Mouse (Mus musculus) embryonic fibroblast, embryonic 13.5 days (primary cell): ENCODE data around the gene B4galt7. TPM values are rescaled to one million over a fixed set of nuclear protein-coding genes. Genes with fewer than 3 reads are reported as not detected.
A peak's percentile ranks its signal among the peaks of the same experiment; 100 is the strongest.
"Not testable (repeated sequence)": the region's sequence is repeated elsewhere in the genome, so short reads cannot be mapped to it uniquely, and the experiment has no call there.

ENCODE experiments used
- H3K27ac ChIP-seq: 2 replicates; pipeline ENCODE4 v1.5.1; 2012; ENCODE audit warnings: low read length, control low read depth, inconsistent platforms; ENCODE audit not compliant: insufficient read depth
- H3K4me1 ChIP-seq: 2 replicates; pipeline ENCODE4 v1.6.1; 2011; ENCODE audit warnings: low read length; ENCODE audit not compliant: control insufficient read depth, insufficient read depth
- H3K4me3 ChIP-seq: 2 replicates; pipeline ENCODE4 v1.5.1; 2011; ENCODE audit warnings: mild to moderate bottlenecking, control low read depth, low read length; ENCODE audit not compliant: insufficient read depth
- CTCF ChIP-seq: IDR thresholded peaks from 2 replicates; pipeline ENCODE4 v1.5.1; 2011; ENCODE audit warnings: mild to moderate bottlenecking, control low read depth, low read length, moderate library complexity, borderline replicate concordance; ENCODE audit not compliant: insufficient read depth
- POLR2A ChIP-seq: IDR thresholded peaks from 2 replicates; pipeline ENCODE4 v1.6.1; 2011; ENCODE audit warnings: low read depth, mild to moderate bottlenecking, control low read depth, low read length, moderate library complexity
- polyA plus RNA-seq: library from polyadenylated mRNA; stranded (reverse); fragments of >200 nt; gene quantifications from 2 replicates; pipeline ENCODE4 v1.2.4, GENCODE M21; 2011; ENCODE audit warnings: low read depth; ENCODE audit not compliant: missing spikeins, insufficient read length

B4galt7 gene
- polyA plus RNA-seq, 1 experiment = 16.4 TPM

DNA sequence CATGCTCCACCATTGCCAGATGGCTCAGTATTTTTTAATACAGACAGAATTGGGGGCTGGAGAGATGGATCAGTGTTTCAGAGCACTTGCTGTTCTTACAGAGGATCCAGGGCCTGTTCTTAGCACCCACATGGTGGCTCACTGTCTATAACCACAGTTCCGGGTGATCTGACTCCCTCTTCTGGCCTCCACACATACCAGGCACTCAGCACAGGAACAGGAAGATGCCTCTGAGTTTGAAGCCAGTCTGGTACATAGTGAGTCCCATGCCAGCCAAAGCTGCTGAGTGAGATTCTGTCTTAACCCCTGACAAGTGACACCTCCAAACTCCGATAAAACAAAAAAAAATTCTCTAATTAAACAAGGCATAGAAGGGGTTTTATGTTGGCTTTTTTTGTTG lies 20.6 kb downstream of the B4galt7 start:
- H3K27ac ChIP-seq = no peak overlapping the region
- 0 out of 2 replicates have a peak, but pooled peaks cover 4% of the 10 kb centered on the region for H3K4me1 ChIP-seq
- TF ChIP-seq POLR2A (no peak), CTCF (no peak)
- H3K4me3 ChIP-seq = no peak overlapping the region

DNA sequence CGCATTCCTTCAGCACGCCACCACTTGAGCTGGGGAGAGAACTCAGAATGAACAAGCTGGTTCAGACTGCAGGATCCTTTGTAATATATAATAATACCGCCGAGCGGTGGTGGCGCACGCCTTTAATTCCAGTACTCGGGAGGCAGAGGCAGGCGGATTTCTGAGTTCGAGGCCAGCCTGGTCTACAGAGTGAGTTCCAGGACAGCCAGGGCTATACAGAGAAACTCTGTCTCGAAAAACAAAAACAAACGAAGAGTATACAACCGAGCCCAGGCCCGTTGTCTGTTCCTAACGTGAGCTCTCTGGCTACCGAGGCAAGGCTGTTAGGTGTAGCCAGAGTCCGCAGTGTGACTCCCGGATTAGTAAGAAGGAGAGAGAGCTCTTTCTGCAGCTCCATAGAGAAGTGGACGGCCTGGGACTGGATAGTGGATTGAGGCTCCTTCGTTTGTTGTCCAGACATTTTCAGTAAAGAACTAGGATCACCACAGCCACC lies 22.5 kb downstream of the B4galt7 start:
- H3K4me1 ChIP-seq, H3K27ac ChIP-seq: not testable (repeated sequence)

DNA sequence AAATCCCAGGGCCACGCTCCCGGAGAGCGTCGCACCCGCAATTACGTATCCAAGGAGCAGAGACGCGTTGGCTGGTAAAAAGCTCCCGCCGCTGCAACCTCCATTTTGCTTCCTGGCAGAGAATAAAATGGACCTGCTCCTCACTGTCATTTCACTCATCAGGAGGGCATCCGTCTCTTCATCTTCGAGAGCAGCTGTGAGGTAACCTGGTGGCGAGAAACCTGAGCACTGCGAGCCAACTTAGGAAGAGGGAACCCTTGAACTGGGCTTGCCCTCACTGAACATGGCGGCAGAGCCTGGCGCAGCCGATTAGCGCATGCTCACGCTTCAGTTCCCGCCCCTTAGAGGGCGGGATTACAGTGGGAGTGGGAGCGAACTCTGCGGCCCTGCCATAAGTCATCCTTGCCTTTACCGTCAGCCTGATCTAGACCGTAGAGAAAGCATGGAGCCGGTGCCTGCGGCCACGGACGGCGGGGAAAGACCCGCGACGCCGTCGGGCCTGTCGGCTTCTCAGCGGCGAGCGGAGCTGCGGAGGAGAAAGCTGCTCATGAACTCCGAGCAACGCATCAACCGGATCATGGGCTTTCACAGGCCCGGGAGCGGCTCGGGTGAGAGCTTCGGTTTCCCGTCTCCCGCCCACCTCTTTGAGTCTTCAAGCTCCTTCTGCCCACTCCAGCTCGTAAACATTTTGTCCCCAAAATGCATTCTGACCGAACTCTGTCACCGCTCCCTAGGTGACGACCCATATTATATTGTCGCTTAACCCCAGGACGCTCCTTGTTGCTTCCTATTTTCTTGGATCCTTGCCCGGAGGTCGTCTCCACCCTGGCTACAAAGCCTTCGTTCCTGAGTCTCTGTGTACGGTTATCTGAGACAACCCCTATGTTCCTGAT lies 23.2 kb downstream of the B4galt7 start, which contains the start of gene Caml:
Caml (plus strand) TSS at position 357 of the 893 bp plus-strand sequence.
- Histone ChIP-seq H3K4me3 (peak within 1 kb of the TSS; percentile 82), H3K4me1 (0 out of 2 replicates have a peak, but pooled peaks cover 4% of the 10 kb centered on the region), H3K27ac (peak within 1 kb of the TSS; percentile 22)
- no peak for TF ChIP-seq CTCF
- TF ChIP-seq POLR2A = peak; percentile 92

More for the DNA sequence above, 22.5 kb downstream of the B4galt7 start:
- H3K4me3 ChIP-seq = peak overlapping the region; percentile 82

DNA sequence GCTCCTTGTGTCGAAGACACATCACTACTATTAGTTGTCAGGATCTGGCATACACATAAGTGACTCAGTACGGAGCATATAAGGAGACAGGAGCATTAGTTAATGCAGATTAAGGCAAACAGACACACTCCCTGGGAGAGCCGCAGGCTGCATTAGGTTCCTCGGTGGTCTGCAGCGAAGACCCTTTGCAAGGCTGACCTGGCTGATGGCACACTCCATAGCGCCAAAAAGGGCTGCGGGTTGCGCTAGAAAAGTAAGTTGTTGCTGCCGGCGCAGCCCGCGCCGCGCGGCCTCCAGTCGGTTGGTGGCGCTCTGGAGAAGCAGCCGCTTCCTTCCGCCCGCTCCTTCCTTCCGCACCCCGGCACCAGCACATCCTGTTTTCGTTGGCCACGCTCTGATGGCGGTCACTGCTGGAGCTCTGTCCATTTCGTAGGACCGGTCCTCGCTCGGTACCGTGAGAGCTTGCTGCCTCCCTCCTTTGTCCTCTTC lies 35.0 kb downstream of the B4galt7 start, which contains the start of gene Ddx46:
Ddx46 (plus strand) TSS at position 389 of the 489 bp plus-strand sequence.
- peak; percentile 68 for TF ChIP-seq CTCF
- TF ChIP-seq POLR2A = peak; percentile 89
- peaks cover 3% of the 10 kb centered on the region; the same call in 1 of the 2 replicates for H3K4me1 ChIP-seq
- peak within 1 kb of the TSS; percentile 59 for H3K4me3 ChIP-seq
- no peak within 1 kb of the TSS for H3K27ac ChIP-seq

DNA sequence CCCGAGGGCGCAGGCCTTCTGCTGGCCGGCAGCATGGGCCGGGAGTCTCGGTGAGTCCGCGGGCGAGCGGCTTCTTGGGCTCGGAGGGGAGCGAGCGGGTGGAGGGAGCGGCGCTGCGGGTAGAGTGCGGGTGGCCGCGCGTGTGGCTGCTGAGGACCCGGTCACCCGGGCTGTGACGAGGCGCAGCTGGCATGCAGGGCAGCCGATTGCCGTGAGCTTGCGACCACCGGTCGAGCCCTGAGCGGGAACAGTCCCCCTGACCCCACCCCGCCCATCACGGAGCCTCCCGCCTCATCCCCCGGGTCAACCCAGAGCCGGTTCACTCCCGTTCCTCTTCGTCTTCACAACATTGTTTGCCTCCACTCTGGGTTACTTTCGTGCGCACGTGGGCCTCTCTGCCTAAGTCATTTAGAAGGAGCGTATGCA lies 35.5 kb downstream of the B4galt7 start:
- H3K27ac ChIP-seq = no peak overlapping the region
- H3K4me1 ChIP-seq = peaks cover 3% of the 10 kb centered on the region; the same call in 1 of the 2 replicates
- peak overlapping the region; percentile 59 for H3K4me3 ChIP-seq
- no peak for TF ChIP-seq POLR2A
- no peak for TF ChIP-seq CTCF

DNA sequence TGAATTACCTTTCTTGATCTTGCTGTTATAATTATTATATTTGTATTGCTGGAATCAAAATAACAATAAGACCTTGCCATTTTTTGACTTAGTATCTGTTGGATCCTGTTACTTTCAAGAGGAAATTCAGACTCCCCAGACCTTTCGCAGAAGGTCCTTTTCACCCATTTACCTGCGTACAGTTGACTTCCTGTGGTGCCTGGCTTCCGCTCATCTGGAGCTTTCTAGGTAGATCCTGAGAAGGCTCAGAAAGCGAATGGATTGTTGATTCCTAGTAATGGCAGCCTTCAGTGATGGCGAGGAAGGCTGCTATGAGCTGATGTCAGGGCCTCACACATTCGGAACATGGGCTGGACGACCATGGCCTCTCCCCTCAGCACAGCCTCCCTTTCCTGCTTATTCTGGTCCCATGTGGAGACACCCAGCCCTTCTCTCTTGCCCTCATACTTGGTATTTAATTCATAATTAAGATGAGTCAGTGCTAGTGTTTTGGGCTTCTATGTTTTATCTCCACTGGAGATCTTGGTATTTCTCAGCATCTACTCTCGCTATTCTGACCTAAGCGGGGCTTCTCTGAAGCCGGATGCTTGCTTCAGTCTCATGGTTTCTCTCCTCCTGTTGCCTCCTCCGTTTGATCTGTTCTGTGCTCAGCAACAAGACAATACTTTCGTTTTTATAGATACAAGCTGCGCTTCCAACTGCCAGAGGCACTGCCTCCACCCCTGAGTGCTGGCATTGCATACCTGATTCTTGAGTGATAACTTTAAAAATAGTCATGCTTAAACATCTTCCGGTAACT lies 36.7 kb downstream of the B4galt7 start:
- no peak overlapping the region; the same call in 1 of the 2 replicates for H3K4me3 ChIP-seq
- no peak for TF ChIP-seq POLR2A
- no peak for TF ChIP-seq CTCF
- no peak overlapping the region for H3K27ac ChIP-seq
- H3K4me1 ChIP-seq = peaks cover 3% of the 10 kb centered on the region; the same call in 1 of the 2 replicates

DNA sequence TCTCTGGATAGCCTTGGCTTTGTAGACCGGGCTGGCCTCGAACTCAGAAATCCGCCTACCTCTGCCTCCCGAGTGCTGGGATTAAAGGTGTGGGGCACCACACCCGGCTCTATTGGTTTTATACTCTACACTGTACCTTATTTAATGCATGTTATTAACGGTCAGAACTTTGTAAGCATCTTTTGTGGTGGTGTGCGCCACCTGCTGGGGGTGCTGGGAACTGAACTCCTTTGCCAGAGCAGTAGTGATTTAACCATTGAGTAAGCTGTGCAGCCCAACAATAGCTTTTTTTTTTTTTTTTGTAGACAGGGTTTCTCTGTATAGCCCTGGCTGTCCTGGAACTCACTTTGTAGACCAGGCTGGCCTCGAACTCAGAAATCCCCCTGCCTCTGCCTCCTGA lies 40.8 kb downstream of the B4galt7 start:
- H3K4me1 ChIP-seq, H3K27ac ChIP-seq, H3K4me3 ChIP-seq: not testable (repeated sequence)
- TF ChIP-seq CTCF = peak; percentile 61; the same call in 1 of the 2 replicates

DNA sequence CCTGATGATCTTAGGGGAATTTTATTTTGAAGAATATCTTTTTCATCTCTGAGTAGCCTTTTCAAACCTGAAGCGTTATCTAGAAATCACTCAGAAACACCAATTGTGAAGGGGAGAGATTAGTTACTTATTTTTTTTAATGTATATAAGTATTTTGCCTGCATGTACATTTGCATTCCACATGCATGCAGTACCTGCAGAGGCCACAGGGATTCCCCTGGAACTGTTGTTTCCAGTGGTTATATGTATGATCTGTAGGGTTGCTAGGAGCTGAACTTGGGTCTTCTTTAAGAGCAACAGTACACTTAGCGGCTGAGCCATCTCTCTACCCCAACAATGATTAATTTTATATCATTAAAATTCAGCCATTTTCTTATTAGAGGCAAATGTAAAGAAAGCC lies 44.8 kb downstream of the B4galt7 start:
- TF ChIP-seq CTCF = no peak
- no peak for TF ChIP-seq POLR2A
- H3K4me1 ChIP-seq = no peaks in the 10 kb centered on the region
- H3K4me3 ChIP-seq = no peak overlapping the region
- H3K27ac ChIP-seq = no peak overlapping the region

DNA sequence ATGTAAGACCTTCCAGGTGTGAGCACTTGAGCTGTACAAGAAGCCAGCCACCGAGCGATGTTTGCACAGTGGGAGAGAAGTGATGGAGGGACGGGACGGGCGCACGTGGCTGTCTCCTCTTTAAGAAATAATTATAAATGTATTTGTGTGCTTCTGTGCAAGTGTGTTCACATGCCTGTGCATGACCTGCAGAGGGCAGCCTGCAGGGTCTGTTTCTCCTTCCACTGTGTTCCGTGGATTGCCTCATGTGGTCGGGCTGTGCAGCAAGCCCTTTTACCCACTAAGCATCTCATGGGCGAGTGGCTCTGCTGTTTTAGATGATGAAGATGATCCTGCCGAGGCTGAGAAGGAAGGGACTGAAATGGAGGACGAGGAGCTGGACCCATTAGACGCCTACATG lies 50.4 kb downstream of the B4galt7 start:
- Histone ChIP-seq H3K4me3 (no peak overlapping the region), H3K27ac (no peak overlapping the region), H3K4me1 (no peaks in the 10 kb centered on the region)
- no peak for TF ChIP-seq POLR2A
- peak; percentile 29; the same call in 1 of the 2 replicates for TF ChIP-seq CTCF
